Mouse (Mus musculus): ENCODE results near the gene Apobec4.

DNA sequence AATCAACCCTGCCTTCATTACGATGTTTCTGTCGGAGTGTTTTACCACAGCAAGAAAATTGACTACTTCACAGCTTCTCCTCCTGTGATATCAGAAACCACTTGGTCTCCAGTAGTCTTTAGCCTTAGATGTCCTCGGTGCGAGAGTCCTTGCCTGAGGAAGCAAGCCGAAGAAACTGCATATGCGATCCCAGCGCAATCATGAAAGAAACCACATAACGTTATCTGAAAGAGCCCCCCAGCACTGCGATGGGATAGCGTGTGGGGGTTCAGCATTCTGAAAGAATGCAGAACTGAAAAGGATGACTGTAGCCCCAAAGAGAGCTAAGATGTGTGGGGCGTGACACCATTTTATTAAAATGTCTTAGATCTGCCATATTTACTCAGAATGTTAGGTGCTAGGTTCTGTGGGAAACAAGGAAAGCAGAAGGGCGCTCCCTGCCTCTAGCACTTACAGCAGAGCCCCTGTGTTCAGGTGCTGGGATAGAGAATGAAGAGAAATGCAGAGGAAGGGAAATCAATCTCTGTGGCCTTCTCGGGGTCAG is 50.4 kb downstream of the Apobec4 start:
- TF ChIP-seq CTCF (IDR thresholded peaks at IDR 0.05; ENCODE audit: control insufficient read depth, insufficient read depth, insufficient read length), result no peak
- TF ChIP-seq MAX (IDR thresholded peaks at IDR 0.05), result no peak
- TF ChIP-seq USF1 (IDR thresholded peaks at IDR 0.05; ENCODE audit: low read depth), result no peak
- no peak for TF ChIP-seq MYOD1 (IDR thresholded peaks at IDR 0.05; ENCODE audit: control insufficient read depth, insufficient read length, low read depth)
- no peak for TF ChIP-seq MYOG (IDR thresholded peaks at IDR 0.05; ENCODE audit: control insufficient read depth, extremely low read depth, insufficient read length)

Data from C2C12 (cell line).